In the genomic region with DNA sequence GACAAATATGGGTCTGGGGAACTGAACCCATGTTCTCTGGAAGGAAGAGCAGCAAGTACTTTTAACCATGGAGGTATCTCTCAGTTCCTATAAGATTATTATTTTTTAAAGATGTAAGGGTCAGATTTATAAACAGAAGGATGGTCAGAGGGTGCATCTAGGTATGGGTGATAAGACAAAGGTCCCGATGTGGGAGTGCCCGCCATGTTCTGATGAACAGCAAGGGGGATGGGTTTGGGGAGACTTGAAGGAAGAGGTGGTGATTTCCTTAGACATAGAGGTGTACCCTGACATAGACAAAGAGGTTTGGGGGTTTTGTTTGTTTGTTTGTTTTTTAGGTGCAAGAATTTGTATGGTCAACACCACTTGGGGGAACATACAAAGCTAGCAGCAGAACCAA, we compare ENCODE assay signal across 8 mouse cellular contexts. TPM values are rescaled to one million over a fixed set of nuclear protein-coding genes. Genes with fewer than 3 reads are reported as not detected.
DNase-seq lines count a peak whose midpoint lies in the region; ATAC-seq lines count a peak whose summit lies in the region.

No protein-coding gene starts in this region.

- peak; percentile 82 for DNase-seq in heart, adult 11 months
- DNase-seq in heart, postnatal 25 days (ENCODE audit: low spot score), result no peak
- peak; percentile 11 for DNase-seq in testis, postnatal 10 days (ENCODE audit: low spot score)
- DNase-seq in testis, postnatal 14 days (ENCODE audit: low spot score), result no peak
- no peak for DNase-seq in T-cell, adult 2 months (ENCODE audit: low spot score)

- peak overlapping the region; percentile 90 for H3K4me2 ChIP-seq in limb, embryonic 15.5 days
- H3K4me2 ChIP-seq in stomach, embryonic 16.5 days (ENCODE audit: low read depth, low read length), result peak overlapping the region; percentile 67

- no peaks in the 10 kb centered on the region for H3K27me3 ChIP-seq in limb, embryonic 15.5 days
- no peaks in the 10 kb centered on the region for H3K27me3 ChIP-seq in stomach, embryonic 16.5 days (ENCODE audit: control insufficient read depth, insufficient read depth, low read length)

- peaks cover 29% of the 10 kb centered on the region for H3K4me1 ChIP-seq in limb, embryonic 15.5 days
- peaks cover 14% of the 10 kb centered on the region for H3K4me1 ChIP-seq in stomach, embryonic 16.5 days (ENCODE audit: control insufficient read depth, insufficient read depth, low read length)

- no peak overlapping the region for H3K27ac ChIP-seq in limb, embryonic 15.5 days
- no peak overlapping the region for H3K27ac ChIP-seq in stomach, embryonic 16.5 days (ENCODE audit: low read length)

- H3K4me3 ChIP-seq in limb, embryonic 15.5 days, result peak overlapping the region; percentile 91
- no peak overlapping the region for H3K4me3 ChIP-seq in stomach, embryonic 16.5 days (replicated peaks; ENCODE audit: low read length)

- H3K36me3 ChIP-seq in limb, embryonic 15.5 days, result no peaks in the 10 kb centered on the region
- no peaks in the 10 kb centered on the region for H3K36me3 ChIP-seq in stomach, embryonic 16.5 days (ENCODE audit: control insufficient read depth, insufficient read depth, low read length)

- no peak overlapping the region for H3K9ac ChIP-seq in limb, embryonic 15.5 days
- no peak overlapping the region for H3K9ac ChIP-seq in stomach, embryonic 16.5 days (ENCODE audit: low read length)

- ATAC-seq in limb, embryonic 15.5 days (ENCODE audit: insufficient number of reproducible peaks, low FRiP score, low TSS enrichment, low read depth), result no peak
- ATAC-seq in stomach, embryonic 16.5 days (ENCODE audit: insufficient read depth, low FRiP score), result no peak
- no peak for ATAC-seq in granulocyte monocyte progenitor cell, adult 5-6 weeks (replicated peaks; ENCODE audit: poor library complexity, severe bottlenecking)

- intact Hi-C loops in heart, postnatal 25 days (cut with DNase I), result no loop called here

- 64% methylated on average over 2 of the region's 2 CpGs for WGBS in limb, embryonic 15.5 days
- 58% methylated on average over 2 of the region's 2 CpGs for WGBS in stomach, embryonic 16.5 days

- no peaks in the 10 kb centered on the region for H3K9me3 ChIP-seq in limb, embryonic 15.5 days
- no peaks in the 10 kb centered on the region for H3K9me3 ChIP-seq in stomach, embryonic 16.5 days (replicated peaks; ENCODE audit: control insufficient read depth, low read length)

RNA-seq across cellular contexts. Expression of a gene that starts 1.6 kb away (rescaled TPM):
- 1 to 10 TPM; 8.4 to 9.0 TPM for total RNA-seq in heart, postnatal 25 days (2021)
- 30.5 and 36.5 TPM in 2 replicates for polyA plus RNA-seq in limb, embryonic 15.5 days (2015; fragmentation: Nextera tagmentation; extraction: Ambion mirVana)
- polyA plus RNA-seq in stomach, embryonic 16.5 days (2015; fragmentation: Nextera tagmentation; extraction: Ambion mirVana), result 15.7 and 17.4 TPM in 2 replicates
- 5.1 and 6.8 TPM in 2 replicates for total RNA-seq in granulocyte monocyte progenitor cell, adult 5-6 weeks (2014; fragmentation: Nextera tagmentation)
- total RNA-seq in granulocyte monocyte progenitor cell, adult 5-6 weeks (2017), result 7.8 and 8.9 TPM in 2 replicates

Comparison
In these comparisons a context has a peak if more than half of its experiments do, and no peak if none do; other contexts are left out.
1. DNase-seq: peak in heart, adult 11 months (single experiment) and testis, postnatal 10 days (single experiment); none in heart, postnatal 25 days (single experiment), testis, postnatal 14 days (single experiment) and T-cell, adult 2 months (single experiment).